Mouse (Mus musculus): ENCODE measurements around the gene Ppp1r26.
"Not testable (repeated sequence)": the region's sequence is repeated elsewhere in the genome, so short reads cannot be mapped to it uniquely, and the experiment has no call there.

- TF ChIP-seq POLR2A (IDR thresholded peaks at IDR 0.05; ENCODE audit: insufficient read depth, low read depth, low read length); CTCF (IDR thresholded peaks at IDR 0.05): not testable (repeated sequence)
Measured at GRCm38 (mm10) chr2:28477993-28478392, 31.4 kb downstream of the Ppp1r26 start.

All from heart, adult 2 months (tissue).